In genomic region chr4:155561661-155562442, GRCm38 (mm10) we compare ENCODE assay signal across 8 mouse cellular contexts. TPM values are rescaled to one million over a fixed set of nuclear protein-coding genes. Genes with fewer than 3 reads are reported as not detected.
A peak's percentile ranks its signal among the peaks of the same experiment; 100 is the strongest.
DNase-seq lines count a peak whose midpoint lies in the region; ATAC-seq and TF ChIP-seq lines count a peak whose summit lies in the region.

Nadk (plus strand) TSS chr4:155562378.

- no peaks in the 10 kb centered on the region for H3K27me3 ChIP-seq in testis, adult 2 months (ENCODE audit: control insufficient read depth, insufficient read depth, low read length)
- no peaks in the 10 kb centered on the region for H3K27me3 ChIP-seq in hindbrain, embryonic 16.5 days (replicated peaks; ENCODE audit: control insufficient read depth, insufficient read depth, low read length)
- H3K27me3 ChIP-seq in neural tube, embryonic 15.5 days (replicated peaks) = no peaks in the 10 kb centered on the region

- WGBS in hindbrain, embryonic 16.5 days = 76% methylated on average over 7 of the region's 7 CpGs
- 29% methylated on average over 7 of the region's 7 CpGs for WGBS in lung, adult 2 months
- WGBS in neural tube, embryonic 15.5 days = 66% methylated on average over 7 of the region's 7 CpGs

- H3K4me3 ChIP-seq in testis, adult 2 months (ENCODE audit: control insufficient read depth, low read depth, low read length) = peak within 1 kb of the TSS; percentile 65
- H3K4me3 ChIP-seq in bone marrow macrophage, adult 2 months (ENCODE audit: insufficient read depth, low read length) = peak within 1 kb of the TSS; percentile 79
- peak within 1 kb of the TSS; percentile 88 for H3K4me3 ChIP-seq in hindbrain, embryonic 16.5 days (ENCODE audit: low read length)
- peak within 1 kb of the TSS; percentile 79 for H3K4me3 ChIP-seq in lung, adult 2 months (replicated peaks; ENCODE audit: extremely low read depth, low read depth, low read length)
- peak within 1 kb of the TSS; percentile 98 for H3K4me3 ChIP-seq in neural tube, embryonic 15.5 days (replicated peaks)

- no peak for TF ChIP-seq POLR2A in testis, adult 2 months (IDR thresholded peaks at IDR 0.05; ENCODE audit: control insufficient read depth, low read depth, low read length)
- TF ChIP-seq POLR2A in bone marrow macrophage, adult 2 months (IDR thresholded peaks at IDR 0.05; ENCODE audit: borderline replicate concordance, low read depth, low read length) = no peak
- TF ChIP-seq POLR2A in lung, adult 2 months (IDR thresholded peaks at IDR 0.05; ENCODE audit: borderline replicate concordance, extremely low read depth, low read depth, low read length) = no peak

- peaks cover 16% of the 10 kb centered on the region for H3K4me1 ChIP-seq in testis, adult 2 months (ENCODE audit: control insufficient read depth, insufficient read depth, low read length)
- H3K4me1 ChIP-seq in bone marrow macrophage, adult 2 months (ENCODE audit: control insufficient read depth, insufficient read depth, low read length) = peaks cover 49% of the 10 kb centered on the region
- peaks cover 21% of the 10 kb centered on the region for H3K4me1 ChIP-seq in hindbrain, embryonic 16.5 days (ENCODE audit: control insufficient read depth, insufficient read depth, low read depth, low read length)
- H3K4me1 ChIP-seq in lung, adult 2 months (ENCODE audit: control insufficient read depth, insufficient read depth, low read length) = peaks cover 21% of the 10 kb centered on the region
- peaks cover 38% of the 10 kb centered on the region for H3K4me1 ChIP-seq in neural tube, embryonic 15.5 days

- ATAC-seq in hindbrain, embryonic 16.5 days = no peak
- ATAC-seq in neural tube, embryonic 15.5 days (ENCODE audit: low FRiP score) = no peak

- peak within 1 kb of the TSS; percentile 91 for H3K4me2 ChIP-seq in hindbrain, embryonic 16.5 days (ENCODE audit: low read length)
- peak within 1 kb of the TSS; percentile 89 for H3K4me2 ChIP-seq in neural tube, embryonic 15.5 days

- H3K27ac ChIP-seq in testis, adult 2 months (ENCODE audit: control insufficient read depth, insufficient read depth, low read depth, low read length) = peak within 1 kb of the TSS; percentile 83
- H3K27ac ChIP-seq in bone marrow macrophage, adult 2 months (ENCODE audit: insufficient read depth, low read depth, low read length) = peak within 1 kb of the TSS; percentile 98
- peak within 1 kb of the TSS; percentile 93 for H3K27ac ChIP-seq in hindbrain, embryonic 16.5 days (ENCODE audit: low read depth, low read length)
- peak within 1 kb of the TSS; percentile 93 for H3K27ac ChIP-seq in neural tube, embryonic 15.5 days (replicated peaks)

- H3K9ac ChIP-seq in hindbrain, embryonic 16.5 days (ENCODE audit: low read depth, low read length) = peak within 1 kb of the TSS; percentile 51
- H3K9ac ChIP-seq in neural tube, embryonic 15.5 days (replicated peaks) = peak within 1 kb of the TSS; percentile 21; the same call in 1 of the 2 replicates

- H3K36me3 ChIP-seq in testis, adult 2 months (ENCODE audit: control insufficient read depth, insufficient read depth, low read length) = no peaks in the 10 kb centered on the region; the same call in 1 of the 2 replicates
- peaks cover 29% of the 10 kb centered on the region for H3K36me3 ChIP-seq in hindbrain, embryonic 16.5 days (ENCODE audit: control insufficient read depth, insufficient read depth, low read length)
- peaks cover 38% of the 10 kb centered on the region for H3K36me3 ChIP-seq in neural tube, embryonic 15.5 days

- H3K9me3 ChIP-seq in hindbrain, embryonic 16.5 days (ENCODE audit: control insufficient read depth, low read length) = no peaks in the 10 kb centered on the region
- H3K9me3 ChIP-seq in neural tube, embryonic 15.5 days (replicated peaks) = no peaks in the 10 kb centered on the region

- no peak for DNase-seq in testis, postnatal 14 days (ENCODE audit: low spot score)
- peak; percentile 23 for DNase-seq in gastrocnemius, postnatal 10 days
- DNase-seq in lung, adult 2 months = peak; percentile 37
- no peak for DNase-seq in ovary, postnatal 14 days (ENCODE audit: low spot score)

- TF ChIP-seq CTCF in testis, adult 2 months (IDR thresholded peaks at IDR 0.05; ENCODE audit: control insufficient read depth, insufficient read depth, insufficient replicate concordance, low read depth, low read length) = no peak
- no peak for TF ChIP-seq CTCF in bone marrow macrophage, adult 2 months (IDR thresholded peaks at IDR 0.05; ENCODE audit: low read depth, low read length)
- no peak for TF ChIP-seq CTCF in lung, adult 2 months (IDR thresholded peaks at IDR 0.05; ENCODE audit: insufficient read depth, low read length)

RNA-seq across cellular contexts. Expression of gene Nadk, which starts in this region (rescaled TPM):
- polyA plus RNA-seq in testis, adult 2 months (2012; rRNA removed) = 43.1 and 48.9 TPM in 2 replicates
- 342 and 382 TPM in 2 replicates for polyA plus RNA-seq in bone marrow macrophage, adult 2 months (2012; ENCODE audit: insufficient read depth, insufficient read length, missing spikeins)
- total RNA-seq in gastrocnemius, postnatal 10 days (2021) = 10 to 100 TPM; 20.8 to 25.2 TPM
- 80.0 and 88.9 TPM in 2 replicates for polyA plus RNA-seq in hindbrain, embryonic 16.5 days (2015; fragmentation: Nextera tagmentation; extraction: Ambion mirVana)
- polyA plus RNA-seq in lung, adult 2 months (2012; rRNA removed) = 110 and 119 TPM in 2 replicates
- 75.0 and 81.5 TPM in 2 replicates for polyA plus RNA-seq in neural tube, embryonic 15.5 days (2015; fragmentation: Nextera tagmentation; extraction: Ambion mirVana)

Comparison
In these comparisons a context has a peak if more than half of its experiments do, and no peak if none do; other contexts are left out.
1. DNase-seq: peak in gastrocnemius, postnatal 10 days (single experiment) and lung, adult 2 months (single experiment); none in testis, postnatal 14 days (single experiment) and ovary, postnatal 14 days (single experiment).
2. Peak in every context shown above with its lines, with median percentiles within 50 percentile points of each other: H3K27ac ChIP-seq and H3K4me3 ChIP-seq.